Mouse (Mus musculus) forebrain, embryonic 12.5 days (tissue): ENCODE measurements around the gene Pbx1. TPM values are rescaled to one million over a fixed set of nuclear protein-coding genes. Genes with fewer than 3 reads are reported as not detected.
A peak's percentile ranks its signal among the peaks of the same experiment; 100 is the strongest.

ENCODE experiments used
- ATAC-seq: fragments of 200-750 bp; cut with Nextera tagmentation; 2 replicates; pipeline ENCODE4 v1.8.0; 2017; ENCODE audit warnings: moderate TSS enrichment; ENCODE audit not compliant: low FRiP score
- H3K27ac ChIP-seq: fragments of 300-500 bp; sonication (generic); 2 replicates; pipeline ENCODE4 v1.5.1; 2016; ENCODE audit warnings: mild to moderate bottlenecking
- H3K27me3 ChIP-seq: fragments of 300-500 bp; sonication (generic); 2 replicates; pipeline ENCODE4 v1.6.1; 2016; ENCODE audit warnings: mild to moderate bottlenecking
- H3K36me3 ChIP-seq: fragments of 300-500 bp; sonication (generic); replicated peaks from 2 replicates; pipeline ENCODE4 v1.6.1; 2016; ENCODE audit warnings: mild to moderate bottlenecking
- H3K4me1 ChIP-seq: fragments of 300-500 bp; sonication (generic); 2 replicates; pipeline ENCODE4 v1.6.1; 2016
- H3K4me2 ChIP-seq: fragments of 300-500 bp; sonication (generic); 2 replicates; pipeline ENCODE4 v1.6.1; 2016; ENCODE audit warnings: mild to moderate bottlenecking, moderate library complexity
- H3K4me3 ChIP-seq: fragments of 300-500 bp; sonication (generic); replicated peaks from 2 replicates; pipeline ENCODE4 v1.5.1; 2016; ENCODE audit warnings: mild to moderate bottlenecking
- H3K9ac ChIP-seq: fragments of 300-500 bp; sonication (generic); 2 replicates; pipeline ENCODE4 v1.6.1; 2016; ENCODE audit warnings: mild to moderate bottlenecking
- H3K9me3 ChIP-seq: fragments of 300-500 bp; sonication (generic); 2 replicates; pipeline ENCODE4 v1.6.1; 2016
- WGBS: fragments of 180-500 bp; shearing (Covaris S2); methylation state at CpG from one replicate; pipeline ENCODE4 v1.1.7; 2016; 5-methylcytosine and 5-hydroxymethylcytosine counted together
- polyA plus RNA-seq: library from polyadenylated mRNA; unstranded; fragments of >200 nt; fragmentation: Nextera tagmentation; extraction: Ambion mirVana; gene quantifications from 2 replicates; pipeline ENCODE4 v1.2.1, GENCODE M21; 2016

Gene Pbx1
- polyA plus RNA-seq, 1 experiment from 2014 or later, result 69.4 TPM

GRCm38 (mm10) chr1:168394535-168394934 lies 37.5 kb downstream of the Pbx1 start:
- 66% methylated on average over 6 of the region's 6 CpGs for WGBS
- peak overlapping the region; percentile 87; the same call in 1 of the 2 replicates for H3K27ac ChIP-seq
- no peak for ATAC-seq

GRCm38 (mm10) chr1:168393456-168393855 lies 38.6 kb downstream of the Pbx1 start:
- peaks cover 17% of the 10 kb centered on the region; the same call in 1 of the 2 replicates for H3K36me3 ChIP-seq

More at GRCm38 (mm10) chr1:168394535-168394934, 37.5 kb downstream of the Pbx1 start:
- Histone ChIP-seq H3K27me3 (no peaks in the 10 kb centered on the region), H3K36me3 (peaks cover 20% of the 10 kb centered on the region), H3K4me2 (no peak overlapping the region), H3K4me3 (no peak overlapping the region), H3K9ac (no peak overlapping the region), H3K4me1 (peaks cover 55% of the 10 kb centered on the region), H3K9me3 (no peaks in the 10 kb centered on the region)

GRCm38 (mm10) chr1:168392500-168392853 lies 39.6 kb downstream of the Pbx1 start:
- no peak overlapping the region for H3K4me3 ChIP-seq
- H3K27me3 ChIP-seq, result no peaks in the 10 kb centered on the region
- H3K36me3 ChIP-seq, result peaks cover 16% of the 10 kb centered on the region; the same call in 1 of the 2 replicates
- 21% methylated on average over 5 of the region's 5 CpGs for WGBS
- no peaks in the 10 kb centered on the region for H3K9me3 ChIP-seq
- peak overlapping the region; percentile 87 for H3K27ac ChIP-seq
- peaks cover 61% of the 10 kb centered on the region for H3K4me1 ChIP-seq
- ATAC-seq, result peak; percentile 42
- H3K4me2 ChIP-seq, result peak overlapping the region; percentile 40
- H3K9ac ChIP-seq, result no peak overlapping the region

More at GRCm38 (mm10) chr1:168393456-168393855, 38.6 kb downstream of the Pbx1 start:
- H3K27ac ChIP-seq, result peak overlapping the region; percentile 87
- H3K9me3 ChIP-seq, result no peaks in the 10 kb centered on the region
- no peaks in the 10 kb centered on the region for H3K27me3 ChIP-seq
- peaks cover 61% of the 10 kb centered on the region for H3K4me1 ChIP-seq
- no peak overlapping the region for H3K4me3 ChIP-seq
- 0 out of 2 replicates have a peak overlapping the region, but pooled peaks have one; percentile 29 for H3K9ac ChIP-seq
- ATAC-seq, result no peak
- WGBS, result 47% methylated on average over 4 of the region's 4 CpGs
- H3K4me2 ChIP-seq, result no peak overlapping the region

- Histone ChIP-seq H3K27me3 (no peaks in the 10 kb centered on the region), H3K9ac (0 out of 2 replicates have a peak overlapping the region, but pooled peaks have one; percentile 21), H3K4me1 (peaks cover 66% of the 10 kb centered on the region), H3K4me2 (peak overlapping the region; percentile 40), H3K4me3 (no peak overlapping the region), H3K27ac (peak overlapping the region; percentile 87), H3K9me3 (no peaks in the 10 kb centered on the region), H3K36me3 (peaks cover 11% of the 10 kb centered on the region; the same call in 1 of the 2 replicates)
- WGBS, result 14% methylated on average over 20 of the region's 20 CpGs
- ATAC-seq, result peak; percentile 81
These were observed 40.2 kb downstream of the Pbx1 start for GRCm38 (mm10) chr1:168391617-168392499.

GRCm38 (mm10) chr1:168390748-168391147 lies 41.3 kb downstream of the Pbx1 start:
- no peak overlapping the region for H3K4me3 ChIP-seq
- peaks cover 74% of the 10 kb centered on the region for H3K4me1 ChIP-seq
- no peaks in the 10 kb centered on the region for H3K27me3 ChIP-seq
- H3K27ac ChIP-seq, result peak overlapping the region; percentile 87; the same call in 1 of the 2 replicates
- no peaks in the 10 kb centered on the region for H3K9me3 ChIP-seq
- no peak overlapping the region for H3K9ac ChIP-seq
- peaks cover 11% of the 10 kb centered on the region; the same call in 1 of the 2 replicates for H3K36me3 ChIP-seq
- H3K4me2 ChIP-seq, result no peak overlapping the region
- ATAC-seq, result no peak

- WGBS, result 62% methylated on average over 6 of the region's 6 CpGs
- Histone ChIP-seq H3K4me2 (no peak overlapping the region), H3K27me3 (no peaks in the 10 kb centered on the region), H3K36me3 (peaks cover 9% of the 10 kb centered on the region; the same call in 1 of the 2 replicates), H3K4me1 (peaks cover 79% of the 10 kb centered on the region), H3K9me3 (no peaks in the 10 kb centered on the region), H3K4me3 (no peak overlapping the region), H3K27ac (peak overlapping the region; percentile 88; the same call in 1 of the 2 replicates), H3K9ac (no peak overlapping the region)
- ATAC-seq, result no peak
These were observed 45.9 kb downstream of the Pbx1 start for GRCm38 (mm10) chr1:168386159-168386558.

- 12% methylated on average over 6 of the region's 6 CpGs for WGBS
- no peaks in the 10 kb centered on the region for H3K9me3 ChIP-seq
- H3K4me1 ChIP-seq, result peaks cover 84% of the 10 kb centered on the region
- no peak overlapping the region for H3K4me3 ChIP-seq
- H3K36me3 ChIP-seq, result 0 out of 2 replicates have a peak, but pooled peaks cover 8% of the 10 kb centered on the region
- H3K9ac ChIP-seq, result peak overlapping the region; percentile 5; the same call in 1 of the 2 replicates
- H3K4me2 ChIP-seq, result peak overlapping the region; percentile 30
- no peak for ATAC-seq
- no peaks in the 10 kb centered on the region for H3K27me3 ChIP-seq
- H3K27ac ChIP-seq, result peak overlapping the region; percentile 88
These were observed 47.5 kb downstream of the Pbx1 start for GRCm38 (mm10) chr1:168384594-168384955.

- ATAC-seq, result peak; percentile 74
- Histone ChIP-seq H3K9me3 (no peaks in the 10 kb centered on the region), H3K27me3 (no peaks in the 10 kb centered on the region), H3K36me3 (0 out of 2 replicates have a peak, but pooled peaks cover 8% of the 10 kb centered on the region), H3K4me1 (peaks cover 86% of the 10 kb centered on the region), H3K4me2 (peak overlapping the region; percentile 30), H3K27ac (peak overlapping the region; percentile 88), H3K4me3 (no peak overlapping the region), H3K9ac (0 out of 2 replicates have a peak overlapping the region, but pooled peaks have one; percentile 5)
- 12% methylated on average over 5 of the region's 5 CpGs for WGBS
These were observed 48.1 kb downstream of the Pbx1 start for GRCm38 (mm10) chr1:168383832-168384593.

GRCm38 (mm10) chr1:168382823-168383157 lies 49.3 kb downstream of the Pbx1 start:
- Histone ChIP-seq H3K36me3 (0 out of 2 replicates have a peak, but pooled peaks cover 8% of the 10 kb centered on the region), H3K9me3 (no peaks in the 10 kb centered on the region), H3K4me1 (peaks cover 89% of the 10 kb centered on the region), H3K9ac (no peak overlapping the region), H3K4me3 (no peak overlapping the region), H3K27me3 (no peaks in the 10 kb centered on the region), H3K4me2 (peak overlapping the region; percentile 19), H3K27ac (peak overlapping the region; percentile 88)
- under 1% methylated on average over 4 of the region's 4 CpGs for WGBS
- ATAC-seq, result peak; percentile 51; the same call in 1 of the 2 replicates

- Histone ChIP-seq H3K4me3 (no peak overlapping the region), H3K36me3 (0 out of 2 replicates have a peak, but pooled peaks cover 8% of the 10 kb centered on the region), H3K4me1 (peaks cover 91% of the 10 kb centered on the region), H3K9me3 (no peaks in the 10 kb centered on the region), H3K27ac (peak overlapping the region; percentile 88), H3K4me2 (peak overlapping the region; percentile 19), H3K27me3 (no peaks in the 10 kb centered on the region), H3K9ac (no peak overlapping the region)
- peak; percentile 7 for ATAC-seq
- 20% methylated on average over 9 of the region's 9 CpGs for WGBS
These were observed 49.8 kb downstream of the Pbx1 start for GRCm38 (mm10) chr1:168382106-168382822.

- Histone ChIP-seq H3K9me3 (no peaks in the 10 kb centered on the region), H3K27ac (no peak overlapping the region), H3K4me3 (no peak overlapping the region), H3K9ac (no peak overlapping the region), H3K4me2 (no peak overlapping the region), H3K4me1 (peaks cover 83% of the 10 kb centered on the region), H3K36me3 (0 out of 2 replicates have a peak, but pooled peaks cover 8% of the 10 kb centered on the region), H3K27me3 (no peaks in the 10 kb centered on the region)
- ATAC-seq, result no peak
- WGBS, result 63% methylated on average over 4 of the region's 4 CpGs
These were observed 50.6 kb downstream of the Pbx1 start for GRCm38 (mm10) chr1:168381451-168381850.
